Mouse (Mus musculus) left cerebral cortex, postnatal 25 days (tissue): Measurements from ENCODE around the gene Gpm6a. TPM values are rescaled to one million over a fixed set of nuclear protein-coding genes. Genes with fewer than 3 reads are reported as not detected.
"Not testable (repeated sequence)": the region's sequence is repeated elsewhere in the genome, so short reads cannot be mapped to it uniquely, and the experiment has no call there.

Experiments
- DNase-seq, 2 experiments: peaks; one replicate each; pipeline ENCODE4 v3.0.0; 2022; ENCODE audit warnings: low spot score in 2 of 2, mixed read lengths in 1 of 2
- intact Hi-C: fragments of 180-260 bp; cut with DNase I; formaldehyde crosslinking; loops from one replicate; pipeline ENCODE4 v1.15.1; 2025
- total RNA-seq, 2 experiments: library from RNA; stranded (reverse); gene quantifications; 2 replicates each; pipeline ENCODE4 v1.2.3; 2021

Gene Gpm6a
- total RNA-seq, 2 experiments from 2014 or later = 1,139 to 1,241 TPM

DNA sequence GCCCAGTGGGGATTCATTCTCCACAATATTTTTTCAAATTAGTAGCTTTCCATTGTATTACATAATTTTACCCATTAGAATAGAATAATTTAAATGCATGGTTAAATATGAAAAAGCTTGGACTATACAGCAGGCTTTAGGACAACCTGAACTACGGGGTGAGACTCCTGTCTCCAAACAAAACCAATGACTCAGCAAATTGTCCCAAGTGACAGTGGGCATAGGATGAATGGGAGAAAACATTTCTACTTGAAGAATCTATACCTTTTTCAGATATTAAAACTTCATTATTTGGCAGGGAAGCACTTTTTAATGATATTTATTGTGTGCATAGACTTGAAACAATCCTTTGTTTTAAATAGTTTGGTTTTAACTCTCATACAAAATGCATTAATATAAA is 41.0 kb downstream of the Gpm6a start:
- intact Hi-C loops = no loop called here
- DNase-seq = no peak

DNA sequence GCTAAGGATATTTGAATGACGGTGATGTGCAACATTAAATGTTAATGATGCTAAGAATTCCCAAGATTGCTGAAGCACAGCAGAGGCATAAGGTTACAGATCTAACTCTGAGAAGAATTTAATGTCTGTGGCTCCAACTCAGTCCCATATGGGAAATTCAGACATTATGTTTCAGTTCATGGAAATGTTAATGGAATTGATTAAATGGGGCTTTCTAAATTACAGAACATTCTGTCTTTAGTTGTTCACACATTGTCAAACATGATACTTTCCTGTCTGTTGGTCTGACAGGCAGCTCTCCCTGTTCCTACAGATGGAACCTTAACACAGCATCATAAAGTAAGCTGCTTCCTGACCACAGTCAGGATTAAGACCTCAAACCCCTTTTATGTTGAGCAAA is 47.8 kb downstream of the Gpm6a start:
- intact Hi-C loops = no loop called here

DNA sequence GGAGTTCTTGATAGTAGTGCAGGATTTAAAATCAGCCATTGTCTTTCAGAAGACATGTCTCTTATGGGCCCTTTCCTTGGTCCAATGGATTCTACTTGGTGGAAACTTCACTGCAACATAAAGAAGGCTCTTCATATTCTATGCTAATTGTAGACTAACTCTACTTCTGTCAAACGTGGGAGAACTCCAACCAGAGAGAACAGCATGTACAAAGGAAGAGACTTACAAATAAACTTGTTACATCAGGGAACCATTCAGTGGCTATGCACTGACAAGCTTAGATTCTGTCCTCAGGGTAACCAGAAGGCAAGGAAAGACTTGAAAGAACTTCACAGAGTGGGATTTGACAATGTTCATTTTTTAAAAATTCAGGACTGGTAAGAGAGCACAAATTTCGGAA is 48.3 kb downstream of the Gpm6a start:
- peak in 1 of 2 experiments; percentile 34 for DNase-seq
- intact Hi-C loops = no loop called here

More for the DNA sequence above, 47.8 kb downstream of the Gpm6a start:
- no peak for DNase-seq

DNA sequence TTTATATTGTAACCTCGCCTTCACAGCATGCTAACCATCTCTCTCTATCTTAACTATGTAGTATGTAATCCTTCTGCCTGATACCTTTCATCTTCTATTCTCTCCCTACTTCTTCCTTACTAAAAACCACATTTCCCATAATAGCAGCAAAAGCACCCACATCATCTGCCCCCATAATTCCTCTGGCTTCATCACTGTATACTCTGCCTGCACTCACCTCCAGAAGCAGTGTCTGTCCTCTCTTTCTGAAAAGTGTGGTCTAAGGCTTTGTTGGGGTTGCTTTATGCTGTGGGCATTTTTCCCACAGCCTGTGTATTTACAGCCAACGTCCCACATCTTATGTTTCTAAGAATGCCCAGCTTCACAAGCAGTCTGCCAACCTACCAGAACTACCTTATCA is 57.6 kb downstream of the Gpm6a start:
- peak in 1 of 2 experiments; percentile 41 for DNase-seq
- intact Hi-C loops = no loop called here

DNA sequence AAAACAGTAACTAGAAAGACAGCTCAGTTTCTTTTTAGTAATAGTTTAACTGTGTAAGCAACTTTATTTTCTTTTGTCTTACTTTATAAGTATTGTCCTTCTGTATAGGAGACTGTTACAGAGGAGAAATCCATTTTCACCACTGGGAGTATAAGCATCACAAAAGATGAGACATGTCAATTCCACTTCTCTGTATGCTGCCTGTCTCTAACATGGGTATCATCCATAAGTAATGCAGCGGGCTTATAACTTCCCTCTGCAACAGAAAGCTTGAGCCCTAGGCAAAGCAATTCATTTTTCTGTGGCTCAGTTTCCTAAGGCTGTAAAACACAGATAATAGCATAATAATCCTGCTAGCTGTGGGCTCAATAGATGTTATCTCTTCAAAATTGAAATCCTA is 62.4 kb downstream of the Gpm6a start:
- DNase-seq = no peak
- intact Hi-C loops = no loop called here

DNA sequence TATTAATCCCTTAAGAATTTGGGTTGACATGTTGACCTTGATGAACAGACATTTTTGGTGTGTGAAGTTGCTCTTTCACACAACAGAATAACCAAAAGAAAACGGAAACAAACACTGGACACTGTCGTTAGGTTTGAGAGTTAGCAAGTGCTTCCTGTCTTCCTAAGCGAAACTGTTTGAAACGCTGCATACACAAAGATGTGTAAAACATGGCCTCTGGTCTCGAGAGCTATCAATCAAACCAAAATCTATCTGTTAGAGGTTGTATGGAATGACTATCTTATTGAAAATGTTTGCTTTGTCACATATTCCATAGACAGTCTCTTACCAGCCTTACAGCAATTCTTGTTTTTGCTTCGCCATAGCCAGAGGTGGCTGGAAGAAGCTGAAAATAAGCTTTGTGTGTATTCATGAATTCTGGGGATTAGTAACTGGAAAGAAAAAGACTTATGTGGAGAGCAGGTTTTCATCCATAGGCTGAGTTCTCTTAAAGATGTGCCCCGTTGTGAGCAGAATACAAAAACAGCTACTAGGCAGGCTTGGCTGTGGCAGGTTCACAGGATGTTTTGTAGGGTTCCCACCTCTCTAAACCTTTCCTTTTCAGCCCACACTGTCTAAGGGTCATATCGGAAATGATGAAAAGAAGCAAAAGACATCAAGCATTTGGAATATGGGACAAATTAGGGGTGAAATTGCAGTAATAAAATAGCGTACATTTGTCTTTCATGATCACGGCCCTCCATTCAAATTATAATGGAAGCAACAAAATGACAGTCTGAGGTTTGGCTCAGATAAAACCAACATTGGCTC is 71.4 kb downstream of the Gpm6a start:
- no peak for DNase-seq
- intact Hi-C loops = no loop called here

DNA sequence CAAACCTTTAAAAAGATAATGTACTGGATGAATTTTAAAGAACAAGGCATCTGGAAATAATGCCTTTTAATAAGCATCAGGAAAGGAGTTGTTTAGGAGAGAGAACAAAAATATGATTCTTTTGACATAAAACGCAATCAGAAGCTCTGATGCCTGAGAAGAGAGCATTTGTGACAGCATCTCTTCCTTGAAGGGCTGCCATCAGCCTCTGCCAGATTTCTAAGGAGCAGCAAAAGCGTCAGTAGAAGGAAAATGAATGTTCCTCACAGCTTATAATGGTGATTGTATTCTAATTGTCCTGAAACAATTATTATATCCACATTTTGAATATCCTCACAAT is 72.0 kb downstream of the Gpm6a start:
- no peak for DNase-seq
- intact Hi-C loops = no loop called here

DNA sequence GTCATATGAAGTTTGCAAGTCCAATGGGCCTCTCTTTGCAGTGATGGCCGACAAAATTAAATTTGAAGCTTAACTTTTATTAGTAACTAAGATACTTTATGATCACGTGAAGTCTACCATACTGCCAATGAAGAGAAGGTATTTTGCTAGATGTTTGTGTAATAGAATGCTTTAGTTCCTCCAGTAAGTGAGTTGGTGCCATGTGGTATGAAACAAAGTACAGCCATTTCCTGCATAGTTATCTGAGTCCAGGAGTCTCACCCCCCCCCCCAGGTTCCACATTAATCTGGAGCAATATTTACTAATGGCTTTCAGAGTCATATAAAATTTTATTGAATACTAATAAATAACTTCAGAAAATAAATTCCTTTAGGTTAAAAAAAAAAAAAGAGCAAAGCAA is 73.7 kb downstream of the Gpm6a start:
- intact Hi-C loops = no loop called here
- no peak for DNase-seq

DNA sequence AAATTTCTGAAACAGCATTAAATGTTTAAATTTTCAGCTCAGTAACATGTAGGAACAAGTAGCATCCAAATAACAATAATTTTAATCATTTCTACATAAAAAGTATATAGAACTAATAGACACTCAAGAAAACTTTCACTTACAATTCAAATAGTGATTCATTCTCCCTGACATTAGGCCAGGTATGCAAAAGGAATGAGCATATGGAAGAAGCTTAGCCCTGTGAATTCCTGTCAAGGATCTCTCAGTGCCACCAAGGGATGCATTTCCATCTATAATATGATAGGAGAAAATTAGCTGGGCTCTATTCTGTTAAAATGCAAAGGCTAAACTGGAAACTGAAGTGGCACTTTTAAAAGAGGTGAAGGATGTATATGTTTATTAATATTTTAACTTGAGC is 76.5 kb downstream of the Gpm6a start:
- intact Hi-C loops = no loop called here
- no peak for DNase-seq

DNA sequence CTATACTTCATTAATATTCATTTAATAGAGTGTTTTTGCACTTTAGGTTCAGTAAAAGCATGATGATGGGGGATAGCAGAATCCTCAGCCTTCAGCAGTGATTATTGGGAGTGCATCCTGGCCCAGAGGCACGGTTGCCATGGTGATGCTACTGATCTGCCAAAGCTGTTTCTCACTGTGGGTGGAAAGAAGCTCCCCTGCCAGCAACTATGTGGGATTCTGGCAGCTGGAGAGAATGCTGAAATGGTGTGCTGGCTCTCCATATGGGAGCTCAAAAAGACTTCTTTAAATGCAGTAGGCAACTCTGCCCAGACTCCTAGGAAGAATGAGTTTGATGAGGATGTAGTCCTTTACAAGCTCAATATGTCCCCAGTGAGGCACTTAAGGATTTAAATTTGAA is 79.7 kb downstream of the Gpm6a start:
- intact Hi-C loops = loop anchor here (2.0 kb wide), 1 partner anchor 148 kb away; the partner anchor contains the start of gene Wdr17
- DNase-seq = peak; percentile 94 to 98

DNA sequence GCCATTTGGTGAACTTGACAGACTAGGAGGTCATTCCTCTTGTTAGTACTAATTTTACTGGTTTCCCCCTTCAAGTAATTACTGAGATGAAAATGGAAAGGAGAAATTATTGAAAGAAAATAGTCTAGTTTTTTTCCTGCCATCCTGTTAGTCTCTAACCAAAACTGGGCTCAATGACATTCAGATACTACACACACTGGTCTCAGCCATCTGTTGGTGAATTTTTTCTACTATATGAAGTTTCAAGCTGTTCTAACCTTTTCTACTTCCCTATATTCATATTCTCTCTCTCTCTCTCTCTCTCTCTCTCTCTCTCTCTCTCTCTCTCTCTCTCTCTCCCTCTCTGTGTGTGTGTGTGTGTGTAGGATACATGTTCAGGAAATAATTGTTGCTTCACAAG is 80.8 kb downstream of the Gpm6a start:
- DNase-seq = peak in 1 of 2 experiments; percentile 49
- intact Hi-C loops = loop anchor here (2.0 to 5.0 kb wide), 2 partner anchors 78 to 149 kb away; partner anchors contain the start of gene Wdr17

DNA sequence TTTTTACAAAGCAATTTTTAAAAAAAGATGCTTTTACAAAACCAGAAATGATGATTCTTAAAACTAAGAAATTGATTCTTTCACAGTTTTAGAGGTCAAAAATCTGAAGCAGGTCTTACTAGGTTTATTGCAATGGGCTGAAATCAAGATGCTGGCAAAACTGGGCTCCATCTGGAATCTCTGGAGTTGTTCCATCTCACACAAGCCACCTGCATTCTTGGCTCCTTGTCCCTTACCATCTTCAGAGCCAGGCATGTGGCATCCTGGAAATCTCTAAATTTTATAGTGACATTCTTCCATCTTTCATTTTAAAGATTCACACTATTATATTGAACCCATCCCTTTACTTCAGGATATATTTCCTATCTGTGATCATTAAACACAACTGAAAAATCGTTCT is 88.3 kb downstream of the Gpm6a start:
- DNase-seq = peak in 1 of 2 experiments; percentile 58
- intact Hi-C loops = no loop called here

DNA sequence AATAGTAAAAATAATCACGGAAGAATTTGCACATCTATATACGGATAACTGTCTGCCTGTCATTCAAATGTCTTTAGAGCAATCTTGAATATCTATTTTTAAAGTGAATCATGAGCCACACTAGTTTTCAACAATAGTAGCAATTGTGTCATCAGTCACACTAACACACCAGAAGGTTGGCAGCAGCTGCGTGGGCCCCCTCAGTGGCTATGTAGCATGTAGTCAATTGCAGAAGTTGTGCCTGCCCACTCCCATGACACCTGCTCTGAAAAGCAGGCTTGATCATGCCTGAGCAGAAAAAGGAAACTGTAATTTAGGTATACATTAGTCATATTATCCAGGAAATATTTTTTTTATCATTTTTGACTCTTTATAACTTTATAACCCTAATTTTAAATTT is 93.8 kb downstream of the Gpm6a start:
- intact Hi-C loops = no loop called here
- DNase-seq = peak; percentile 54 to 87

DNA sequence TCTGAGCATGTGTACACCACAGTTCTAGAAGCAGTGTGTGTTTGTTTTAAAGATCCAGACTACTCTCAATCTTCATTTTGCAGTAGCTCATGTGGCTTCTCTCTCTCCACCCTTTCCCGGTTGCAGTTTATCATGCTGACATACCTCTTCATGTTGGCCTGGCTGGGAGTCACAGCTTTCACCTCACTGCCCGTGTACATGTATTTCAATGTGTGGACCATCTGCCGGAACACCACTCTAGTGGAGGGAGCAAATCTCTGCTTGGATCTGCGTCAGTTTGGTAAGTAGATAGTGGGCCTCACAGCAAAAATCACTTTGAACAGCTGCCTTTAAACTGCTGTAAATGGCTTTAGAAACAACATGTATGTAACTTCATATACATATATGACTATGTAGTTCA is 95.3 kb downstream of the Gpm6a start:
- intact Hi-C loops = no loop called here
- DNase-seq = no peak

DNA sequence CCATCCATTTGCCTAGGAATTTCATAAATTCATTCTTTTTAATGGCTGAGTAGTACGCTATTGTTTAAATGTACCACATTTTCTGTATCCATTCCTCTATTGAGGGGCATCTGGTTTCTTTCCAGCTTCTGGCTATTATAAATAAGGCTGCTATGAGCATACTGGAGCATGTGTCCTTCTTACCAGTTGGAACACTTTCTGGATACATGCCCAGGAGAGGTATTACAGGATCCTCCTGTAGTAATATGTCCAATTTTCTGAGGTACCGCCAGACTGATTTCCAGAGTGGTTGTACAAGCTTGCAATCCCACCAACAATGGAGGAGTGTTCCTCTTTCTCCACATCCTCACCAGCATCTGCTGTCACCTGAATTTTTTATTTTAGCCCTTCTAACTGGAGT is 114.2 kb downstream of the Gpm6a start:
- DNase-seq, intact Hi-C loops: not testable (repeated sequence)

DNA sequence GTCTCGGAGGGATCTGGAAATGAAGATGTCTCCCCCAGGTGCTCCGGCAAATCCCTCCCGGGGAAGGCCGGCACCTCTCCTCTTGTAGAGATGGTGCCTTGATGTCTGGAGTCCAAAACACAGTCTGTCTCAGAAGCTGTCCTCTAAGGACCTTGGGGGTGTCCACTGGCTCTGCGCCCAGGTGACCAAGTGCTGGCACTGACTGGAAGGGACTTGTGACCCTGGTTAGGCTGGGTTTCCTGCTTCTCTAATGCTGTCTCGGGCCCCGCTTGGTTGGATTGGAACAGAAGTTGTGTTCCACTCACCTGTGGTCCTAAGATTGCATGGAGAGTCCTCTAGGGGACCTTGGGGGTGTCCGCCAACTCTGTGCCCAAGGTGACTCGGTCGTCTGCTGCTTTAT is 118.8 kb downstream of the Gpm6a start:
- no peak for DNase-seq
- intact Hi-C loops = no loop called here

DNA sequence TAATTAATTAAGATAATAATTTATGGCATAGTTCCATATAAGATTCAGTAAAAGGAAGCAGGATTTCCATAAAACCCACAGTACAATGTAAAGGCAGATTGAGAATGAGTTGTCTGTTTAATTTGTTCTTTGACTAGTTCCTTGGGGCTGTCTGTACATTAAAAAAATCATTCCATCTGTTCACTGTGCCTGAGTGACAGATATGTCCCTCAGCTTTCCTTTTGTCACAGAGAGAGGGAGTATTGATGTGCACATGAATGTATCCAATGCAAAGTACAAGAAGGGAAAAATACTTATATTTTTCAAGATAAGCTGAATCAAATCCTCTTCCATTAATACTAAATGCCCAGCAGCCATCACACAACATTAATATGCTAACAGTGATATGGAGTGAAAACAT is 147.6 kb downstream of the Gpm6a start:
- intact Hi-C loops = no loop called here
- DNase-seq = peak in 1 of 2 experiments; percentile 14

DNA sequence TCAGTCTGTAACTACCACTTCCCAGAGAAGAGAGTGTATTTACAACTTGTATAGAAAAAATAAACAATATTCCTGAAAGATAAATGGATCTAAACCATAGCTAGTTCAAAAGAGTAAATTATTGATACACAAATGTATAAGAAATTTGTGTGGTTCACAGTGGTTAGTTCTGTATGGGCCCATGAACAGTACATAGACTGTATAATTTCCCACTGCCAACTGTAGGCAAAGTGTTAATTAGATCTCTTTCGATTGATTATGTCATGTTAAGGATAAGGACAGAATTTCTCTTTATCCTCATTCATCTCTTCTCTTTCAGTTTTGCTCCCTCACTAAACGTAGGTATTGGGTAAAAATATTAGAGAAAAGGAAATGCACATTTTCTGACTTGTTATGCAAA is 148.4 kb downstream of the Gpm6a start:
- intact Hi-C loops = no loop called here
- no peak for DNase-seq

DNA sequence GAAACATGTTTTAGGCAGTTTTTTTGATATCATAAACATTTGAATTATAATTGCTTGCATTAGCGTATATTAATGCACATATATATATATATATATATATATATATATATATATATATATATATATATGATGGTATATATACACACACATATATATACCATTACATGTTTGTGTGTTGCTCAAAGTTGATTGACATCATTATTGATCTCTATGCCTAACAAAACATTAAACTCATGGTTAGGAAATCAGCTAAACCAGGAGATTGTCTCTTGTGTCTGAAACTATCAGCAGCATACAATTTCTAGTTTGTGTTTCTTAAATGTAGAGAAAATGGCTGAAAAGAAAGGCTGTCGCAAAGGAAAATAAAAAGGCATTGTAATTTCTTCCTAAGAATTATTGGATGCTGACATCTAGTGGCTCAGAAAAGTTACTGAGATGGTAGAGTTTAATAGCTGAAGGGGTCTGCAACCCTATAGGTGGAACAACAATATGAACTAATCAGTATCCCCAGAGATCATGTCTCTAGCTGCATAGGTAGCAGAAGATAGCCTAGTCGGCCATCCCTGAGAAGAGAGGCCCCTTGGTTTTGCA is 149.3 kb downstream of the Gpm6a start:
- DNase-seq = peak in 1 of 2 experiments; percentile 32
- intact Hi-C loops = no loop called here
